Mouse (Mus musculus) left cerebral cortex, postnatal 25 days (tissue): Measurements from ENCODE around the gene Btbd6. TPM values are rescaled to one million over a fixed set of nuclear protein-coding genes. Genes with fewer than 3 reads are reported as not detected.

Experiments
- DNase-seq, 2 experiments: peaks; one replicate each; pipeline ENCODE4 v3.0.0; 2022; ENCODE audit warnings: low spot score in 2 of 2, mixed read lengths in 1 of 2
- intact Hi-C: fragments of 180-260 bp; cut with DNase I; formaldehyde crosslinking; loops from one replicate; pipeline ENCODE4 v1.15.1; 2025
- total RNA-seq, 2 experiments: library from RNA; stranded (reverse); gene quantifications; 2 replicates each; pipeline ENCODE4 v1.2.3; 2021

Gene Btbd6
- total RNA-seq = 10 to 100 TPM; 55.9 to 60.9 TPM

DNA sequence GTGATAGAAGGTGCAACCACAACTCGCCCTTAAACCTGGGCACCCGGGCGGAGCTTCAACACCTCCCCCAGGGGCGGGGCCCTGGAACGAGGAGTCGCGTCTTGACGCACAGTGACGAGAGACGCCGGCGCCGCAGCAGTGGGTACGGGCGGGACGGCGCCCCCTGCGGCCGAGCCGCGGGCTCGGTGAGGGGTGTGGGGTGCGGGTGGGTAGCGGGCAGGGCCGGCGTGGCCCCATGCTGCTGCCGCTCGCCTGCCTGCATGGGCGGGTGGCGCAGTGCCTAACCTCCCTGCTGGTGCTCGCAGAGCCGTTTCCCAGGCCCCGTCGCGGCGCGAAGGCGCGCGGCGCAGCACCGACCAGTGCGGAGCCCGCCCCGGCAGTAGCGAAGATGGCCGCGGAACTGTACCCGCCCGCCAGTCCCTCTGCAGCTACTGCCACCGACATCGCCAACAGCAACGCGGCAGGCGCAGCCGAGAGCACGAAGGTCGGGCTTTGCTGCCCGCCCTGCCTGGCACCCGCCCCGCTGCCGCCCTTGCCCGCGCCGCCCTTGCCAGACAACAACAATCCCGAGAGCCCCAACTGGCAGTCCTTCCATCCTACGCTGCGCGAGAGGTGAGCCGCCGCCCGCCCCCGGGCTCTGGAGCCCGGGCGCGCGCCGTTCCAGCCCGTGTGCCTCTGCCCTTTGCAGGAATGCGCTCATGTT is at the start of gene Btbd6:
Gene Btbd6, plus strand, starts transcription at position 112 of the 703 bp plus-strand sequence.
- intact Hi-C loops = no loop called here
- DNase-seq = peak; percentile 91 to 94

DNA sequence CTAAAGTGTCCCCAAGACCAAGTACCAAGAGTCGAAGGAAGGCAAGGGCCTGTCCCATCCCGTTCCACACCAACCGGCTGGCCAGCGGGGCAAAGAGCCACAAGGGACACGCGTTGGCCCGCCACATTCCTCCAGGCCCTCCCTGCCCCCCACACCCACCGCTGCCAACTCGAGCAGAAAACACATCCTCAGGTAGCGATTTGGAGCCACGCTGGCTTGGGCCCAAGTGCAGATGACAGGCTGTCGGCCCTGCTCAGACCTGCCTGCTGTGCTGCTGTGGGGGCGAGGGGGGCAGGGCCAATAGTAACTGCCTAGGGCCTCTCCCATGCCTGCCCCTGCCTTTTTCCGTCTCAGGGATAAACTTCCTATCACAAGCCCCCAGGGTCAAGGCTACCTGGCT is 49.0 kb upstream of the Btbd6 start:
- no peak for DNase-seq
- intact Hi-C loops = loop anchor here (5.0 kb wide), 1 partner anchor 50 kb away; no protein-coding TSS in a partner anchor

- peak; percentile 75 to 79 for DNase-seq
These were observed 47.7 kb upstream of the Btbd6 start for GRCm38 (mm10) chr12:112928401-112929241.

GRCm38 (mm10) chr12:112929562-112930352 is 46.5 kb upstream of the Btbd6 start, which contains the start of gene Jag2:
Jag2 (minus strand) TSS chr12:112929776.
- intact Hi-C loops = loop anchor here (5.0 kb wide), 1 partner anchor 52 kb away; no protein-coding TSS in a partner anchor
- DNase-seq = peak; percentile 80

More at GRCm38 (mm10) chr12:112928401-112929241, 47.7 kb upstream of the Btbd6 start:
- intact Hi-C loops = loop anchor here (5.0 kb wide), 1 partner anchor 51 kb away; no protein-coding TSS in a partner anchor

- no peak for DNase-seq
- intact Hi-C loops = no loop called here
These were observed 43.6 kb upstream of the Btbd6 start for GRCm38 (mm10) chr12:112932647-112933046.

DNA sequence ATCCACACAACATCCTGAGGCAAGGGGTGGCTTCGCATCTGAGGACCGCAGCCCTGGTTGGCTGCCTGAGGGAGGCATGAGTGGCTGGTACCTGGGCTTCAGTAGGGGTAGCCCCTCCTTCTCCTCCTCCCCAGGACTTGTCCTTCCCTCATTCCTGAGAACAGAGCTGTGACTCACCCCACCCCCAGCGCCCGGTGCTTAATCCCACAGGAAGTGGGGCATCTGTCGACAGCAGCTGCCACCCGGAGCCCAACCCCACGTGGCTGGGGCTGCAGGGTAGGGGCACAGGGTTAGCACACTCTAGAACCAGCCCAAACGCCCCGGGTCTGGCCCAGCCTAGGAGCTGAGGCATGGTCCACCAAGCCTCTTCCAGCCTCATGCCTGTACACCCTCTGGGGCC is 38.4 kb upstream of the Btbd6 start:
- peak in 1 of 2 experiments; percentile 65 for DNase-seq
- intact Hi-C loops = no loop called here

DNA sequence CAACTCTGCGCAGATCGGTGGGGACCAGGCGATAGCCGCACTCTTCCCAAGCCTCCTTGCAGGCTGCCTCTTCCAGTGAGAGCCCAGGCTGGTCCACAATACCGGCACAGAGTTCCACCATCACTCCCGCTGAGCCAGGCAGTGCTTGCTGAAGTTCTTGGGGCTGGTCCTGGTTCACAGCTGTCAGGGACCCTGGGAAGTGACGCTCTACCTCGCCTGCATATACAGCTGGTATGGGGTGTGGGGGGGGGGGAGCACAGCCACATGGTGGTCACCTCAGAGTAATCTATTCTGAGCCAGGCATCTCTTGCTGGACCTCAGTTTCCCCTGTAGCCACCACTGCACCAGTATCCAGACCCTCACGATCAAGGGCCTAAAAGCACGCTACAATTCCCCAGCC is 37.9 kb upstream of the Btbd6 start:
- no peak for DNase-seq
- intact Hi-C loops = no loop called here

DNA sequence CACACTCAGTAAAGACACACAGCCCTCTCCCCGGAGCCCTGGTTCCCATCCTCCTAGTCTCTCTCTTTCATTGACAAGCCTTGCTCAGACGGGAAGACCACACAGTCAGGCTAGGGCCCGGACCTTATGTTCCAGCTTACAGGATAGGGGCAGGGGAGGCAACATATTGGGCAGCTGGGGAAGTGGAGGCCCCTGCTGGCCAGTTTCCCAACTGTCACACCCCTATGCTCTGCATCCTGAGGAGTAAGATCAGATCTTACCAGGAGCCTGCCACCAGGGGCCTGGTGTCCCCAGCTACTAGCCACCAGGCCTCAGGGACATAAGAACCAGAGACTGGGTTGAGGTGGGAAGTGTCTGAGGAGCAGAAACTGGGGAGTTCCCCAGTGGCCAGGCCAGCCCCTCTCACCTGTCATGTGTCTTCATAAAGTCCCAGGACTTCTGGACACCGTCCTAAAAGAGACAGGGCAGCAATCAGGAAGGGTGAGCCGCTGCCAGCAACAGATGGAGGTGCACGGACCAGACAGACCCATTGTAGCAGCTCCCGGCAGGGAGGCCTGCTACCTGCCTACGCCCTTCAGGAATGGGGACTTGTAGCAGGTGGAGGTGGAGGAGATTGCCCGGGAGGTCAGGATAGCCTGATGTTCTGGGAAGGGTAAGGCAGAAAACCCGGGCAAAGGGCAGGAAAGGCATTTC is 37.3 kb upstream of the Btbd6 start:
- intact Hi-C loops = no loop called here
- DNase-seq = no peak

DNA sequence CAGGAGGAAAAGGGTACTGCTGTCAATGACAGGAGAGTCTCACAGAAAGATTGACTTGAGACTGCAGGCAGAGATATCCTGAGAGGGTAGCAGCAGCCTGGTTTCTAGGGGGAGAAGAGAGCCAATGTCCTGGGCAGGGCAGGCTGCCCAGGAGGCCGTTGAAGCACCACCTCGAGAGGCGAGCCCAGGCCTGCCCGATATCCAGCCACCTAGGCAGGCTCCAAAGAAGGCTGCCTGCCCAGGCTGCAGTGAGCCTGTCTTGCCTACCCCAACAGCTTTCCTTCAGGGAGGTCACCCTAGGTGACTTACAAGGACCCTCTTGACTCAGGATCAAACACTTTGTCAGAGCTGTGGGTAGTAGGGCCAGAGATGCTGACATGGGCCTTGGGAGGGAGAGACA is 36.0 kb upstream of the Btbd6 start:
- DNase-seq = no peak
- intact Hi-C loops = no loop called here

DNA sequence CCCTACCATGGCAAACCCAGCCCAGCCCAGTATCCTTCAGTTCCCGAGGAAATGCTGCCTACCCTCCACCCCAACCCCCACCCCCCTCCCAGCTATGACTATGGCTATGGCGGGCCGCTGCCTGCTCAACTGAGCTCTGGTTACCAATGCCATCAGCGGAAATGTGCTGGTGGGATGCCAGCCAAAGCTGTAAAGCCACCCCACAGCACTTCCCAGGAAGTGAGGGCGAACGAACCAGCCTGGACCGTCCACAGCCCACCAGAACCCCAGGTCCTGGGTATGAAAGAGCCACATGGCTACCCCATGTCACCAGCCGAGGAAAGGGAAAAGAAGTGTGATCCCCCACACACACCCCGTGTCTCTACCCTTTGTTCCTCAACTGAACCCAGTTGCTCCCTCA is 35.6 kb upstream of the Btbd6 start:
- no peak for DNase-seq
- intact Hi-C loops = no loop called here

- no peak for DNase-seq
- intact Hi-C loops = no loop called here
These were observed 35.0 kb upstream of the Btbd6 start for GRCm38 (mm10) chr12:112941156-112941775.

- DNase-seq = peak; percentile 73 to 77
- intact Hi-C loops = no loop called here
These were observed 34.2 kb upstream of the Btbd6 start, which contains the start of gene Nudt14 for GRCm38 (mm10) chr12:112941776-112942713. Nudt14 (minus strand) TSS chr12:112942124.

GRCm38 (mm10) chr12:112943669-112944068 is 32.6 kb upstream of the Btbd6 start:
- no peak for DNase-seq
- intact Hi-C loops = no loop called here

- intact Hi-C loops = no loop called here
- no peak for DNase-seq
These were observed 29.0 kb upstream of the Btbd6 start for GRCm38 (mm10) chr12:112947307-112947706.

DNA sequence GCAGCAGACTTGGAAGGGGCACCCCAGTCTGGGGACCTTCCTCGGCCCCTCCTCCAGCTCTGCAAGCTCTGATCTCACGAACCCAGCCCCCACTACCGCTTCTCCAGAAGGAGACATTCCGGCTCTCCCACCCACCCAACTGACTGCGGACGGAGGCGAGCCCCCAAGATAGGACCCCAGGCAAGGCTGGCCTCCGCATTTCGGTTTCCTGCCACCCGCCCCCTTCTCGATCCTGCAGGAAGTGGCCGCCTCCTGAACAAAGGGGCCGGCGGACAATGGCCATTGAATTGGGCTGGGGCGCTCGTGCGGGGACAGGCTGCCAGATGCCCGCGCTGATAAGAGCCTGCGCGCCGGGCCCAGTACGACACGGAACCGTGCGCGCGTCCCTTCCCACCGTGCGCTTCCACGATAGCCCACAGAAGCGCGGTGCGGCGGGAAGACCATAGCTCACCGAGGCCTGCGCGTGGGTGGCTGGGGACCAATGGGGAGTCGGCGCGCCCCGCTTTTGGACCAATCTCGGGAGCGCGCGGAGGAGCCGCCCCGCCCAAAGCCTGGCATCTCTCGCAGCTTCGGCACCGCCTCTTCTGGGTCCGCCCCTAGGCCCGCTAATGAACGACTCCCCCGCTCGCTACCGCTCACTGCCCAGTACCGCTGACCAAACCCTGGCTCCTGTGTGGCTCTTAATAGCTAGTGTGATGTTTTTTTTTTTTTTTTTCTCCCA is 26.1 kb upstream of the Btbd6 start:
- DNase-seq = peak; percentile 94 to 96
- intact Hi-C loops = no loop called here

GRCm38 (mm10) chr12:112950761-112951129 is 25.5 kb upstream of the Btbd6 start:
- intact Hi-C loops = no loop called here

GRCm38 (mm10) chr12:112951150-112951842 is 25.0 kb upstream of the Btbd6 start:
- DNase-seq = no peak
- intact Hi-C loops = no loop called here

More at GRCm38 (mm10) chr12:112950761-112951129, 25.5 kb upstream of the Btbd6 start:
- DNase-seq = no peak
